Mouse (Mus musculus): ENCODE data around the gene Wfdc5. TPM values are rescaled to one million over a fixed set of nuclear protein-coding genes. Genes with fewer than 3 reads are reported as not detected.

Wfdc5 gene
- polyA plus RNA-seq, 1 experiment from 2014 or later: not detected

DNA sequence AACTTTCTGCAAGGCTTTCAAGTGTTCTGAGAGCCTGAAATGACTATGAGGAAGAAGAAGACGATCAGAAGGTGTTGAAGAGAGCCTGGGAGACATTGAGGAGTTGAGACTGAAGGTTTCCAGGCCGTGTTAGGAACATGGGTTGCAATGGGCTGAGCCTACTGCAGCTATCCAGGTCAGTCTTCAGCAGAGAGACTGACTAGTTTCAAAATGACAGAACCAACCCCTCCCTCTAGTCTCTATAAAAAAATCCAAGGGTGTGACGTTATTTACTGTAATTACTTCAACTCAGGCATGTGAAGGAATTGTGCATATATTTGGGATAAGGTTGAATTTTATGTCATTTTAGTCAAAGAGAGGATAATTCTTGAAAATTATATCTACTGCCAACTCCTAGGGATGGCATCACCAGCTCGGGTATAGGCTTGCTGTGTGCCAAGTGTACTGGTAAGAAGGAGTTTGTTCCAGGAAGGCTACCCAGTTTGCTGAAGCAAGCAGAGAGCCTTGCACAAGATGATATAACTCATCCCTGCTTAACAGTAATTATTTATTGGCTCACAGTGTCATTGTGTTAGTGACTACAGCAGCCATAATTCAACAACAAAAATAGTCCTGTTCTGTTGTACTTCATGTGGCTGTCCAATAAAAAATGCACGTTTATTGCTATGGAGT lies 12.6 kb upstream of the Wfdc5 start:
- 48% methylated on average over 5 of the region's 5 CpGs for WGBS (ENCODE audit: insufficient replicate concordance)
- no peaks in the 10 kb centered on the region for H3K27me3 ChIP-seq
- ATAC-seq (ENCODE audit: insufficient read depth): no peak

DNA sequence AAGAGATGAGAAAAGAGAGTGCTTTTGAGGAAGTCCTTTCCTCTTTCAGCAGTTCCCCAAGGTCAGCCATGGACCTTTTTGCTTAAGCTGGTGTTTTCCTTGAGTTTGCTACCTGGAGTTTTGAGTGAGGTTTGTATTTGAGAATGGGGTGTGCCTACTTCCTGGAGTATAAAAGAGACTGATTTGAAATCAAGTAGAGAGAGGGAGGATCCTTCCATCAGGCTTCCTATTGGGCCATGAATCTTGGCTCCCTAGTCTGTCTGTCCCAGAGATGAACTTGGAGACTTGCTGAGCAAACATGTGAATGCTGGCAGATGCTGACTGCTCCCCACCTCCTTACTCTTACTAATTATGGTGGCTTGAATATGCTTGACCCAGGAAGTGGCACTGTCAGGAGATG lies 9.7 kb upstream of the Wfdc5 start:
- Histone ChIP-seq H3K27me3 (no peaks in the 10 kb centered on the region), H3K27ac (replicated peaks) (no peak overlapping the region), H3K9me3 (replicated peaks) (no peaks in the 10 kb centered on the region), H3K4me1 (replicated peaks) (no peaks in the 10 kb centered on the region), H3K9ac (no peak overlapping the region), H3K36me3 (replicated peaks) (no peaks in the 10 kb centered on the region), H3K4me3 (replicated peaks) (no peak overlapping the region), H3K4me2 (no peak overlapping the region)
- ATAC-seq (ENCODE audit: insufficient read depth): no peak

More for the DNA sequence above, 12.6 kb upstream of the Wfdc5 start:
- no peak overlapping the region for H3K9ac ChIP-seq
- no peak overlapping the region for H3K4me3 ChIP-seq (replicated peaks)
- H3K4me2 ChIP-seq: no peak overlapping the region
- H3K36me3 ChIP-seq (replicated peaks): no peaks in the 10 kb centered on the region
- H3K9me3 ChIP-seq (replicated peaks): no peaks in the 10 kb centered on the region
- H3K4me1 ChIP-seq (replicated peaks): no peaks in the 10 kb centered on the region
- no peak overlapping the region for H3K27ac ChIP-seq (replicated peaks)

DNA sequence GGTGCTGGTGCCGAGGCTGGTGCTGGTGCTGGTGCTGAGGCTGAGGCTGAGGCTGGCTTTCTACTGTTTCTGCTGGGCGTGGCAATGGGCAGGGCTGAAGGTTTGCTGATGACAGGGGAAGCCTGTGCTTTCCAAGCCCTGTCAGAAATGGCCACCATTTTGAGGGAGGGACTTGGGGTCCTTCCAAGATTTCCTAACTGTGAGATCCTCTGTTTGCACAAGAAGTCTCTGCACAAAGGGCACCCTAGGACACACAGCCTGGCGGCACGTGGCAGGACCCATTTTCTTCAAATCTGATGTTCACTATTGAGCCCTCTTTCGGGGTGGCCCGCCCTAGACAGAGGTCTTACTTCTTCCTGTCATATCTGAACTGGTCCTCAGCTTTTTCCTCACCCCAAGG lies 8.0 kb upstream of the Wfdc5 start, which contains the start of gene Wfdc12:
TSS of gene Wfdc12 (minus strand) at position 33 of the 400 bp plus-strand sequence.
- Histone ChIP-seq H3K9me3 (replicated peaks) (no peaks in the 10 kb centered on the region), H3K27ac (replicated peaks) (no peak within 1 kb of the TSS), H3K27me3 (no peaks in the 10 kb centered on the region), H3K4me2 (no peak within 1 kb of the TSS), H3K36me3 (replicated peaks) (no peaks in the 10 kb centered on the region), H3K4me1 (replicated peaks) (no peaks in the 10 kb centered on the region), H3K9ac (no peak within 1 kb of the TSS), H3K4me3 (replicated peaks) (no peak within 1 kb of the TSS)
- no peak for ATAC-seq (ENCODE audit: insufficient read depth)
- WGBS (ENCODE audit: insufficient replicate concordance): 69% methylated on average over 6 of the region's 6 CpGs

DNA sequence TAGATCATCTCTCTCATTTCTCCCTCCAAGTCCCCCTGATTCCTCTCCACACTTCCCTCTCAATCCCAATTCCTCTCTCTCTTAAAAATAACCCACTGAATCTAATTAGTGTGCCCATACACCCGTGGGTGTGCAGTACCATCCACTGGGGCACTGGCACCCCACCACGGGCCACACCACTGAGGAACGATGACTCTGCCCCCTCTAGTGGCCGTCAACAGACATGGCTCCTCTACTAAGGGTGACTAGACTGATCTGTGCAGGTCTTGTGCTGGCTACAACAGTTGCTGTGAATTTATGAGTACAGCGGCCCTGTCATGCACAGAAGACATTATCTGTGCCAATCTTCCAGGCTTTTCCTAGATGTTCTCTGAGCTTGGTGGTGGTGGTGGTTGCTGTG lies 6.2 kb upstream of the Wfdc5 start:
- no peak for ATAC-seq (ENCODE audit: insufficient read depth)
- Histone ChIP-seq H3K4me3 (replicated peaks) (no peak overlapping the region), H3K27me3 (no peaks in the 10 kb centered on the region), H3K36me3 (replicated peaks) (no peaks in the 10 kb centered on the region), H3K4me1 (replicated peaks) (no peaks in the 10 kb centered on the region), H3K27ac (replicated peaks) (no peak overlapping the region), H3K9ac (no peak overlapping the region), H3K4me2 (no peak overlapping the region), H3K9me3 (replicated peaks) (no peaks in the 10 kb centered on the region)
- 18% methylated on average over 5 of the region's 5 CpGs for WGBS (ENCODE audit: insufficient replicate concordance)

DNA sequence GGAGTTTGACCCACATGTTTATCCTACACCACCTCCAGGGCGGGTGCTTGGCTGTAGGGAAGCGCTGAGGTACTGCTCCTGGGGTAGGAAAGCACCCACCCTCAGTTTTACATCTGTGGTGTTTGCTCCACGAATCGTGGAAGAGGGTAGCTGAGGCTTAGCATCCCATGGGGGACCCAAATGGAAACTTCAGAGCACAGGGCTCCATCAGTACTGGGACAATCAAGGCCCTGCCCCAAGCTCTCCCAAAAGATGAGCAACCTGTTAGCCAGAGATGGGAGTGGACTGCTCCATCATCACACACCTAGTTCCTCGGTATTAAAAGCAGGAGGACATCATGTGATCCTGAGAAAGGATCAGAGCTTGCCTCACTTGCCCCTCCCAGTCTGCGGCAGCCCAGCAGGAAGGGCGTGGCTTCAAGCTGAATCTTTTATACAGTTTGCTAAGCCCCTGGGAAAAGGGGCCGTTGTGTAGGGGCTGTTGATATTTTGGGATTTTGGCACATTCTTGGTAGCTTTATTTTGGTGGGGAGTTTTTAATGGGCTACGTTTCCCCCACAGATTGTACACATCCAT lies 1.7 kb upstream of the Wfdc5 start:
- WGBS (ENCODE audit: insufficient replicate concordance): 29% methylated on average over 9 of the region's 9 CpGs
- H3K9ac ChIP-seq: no peak overlapping the region
- no peaks in the 10 kb centered on the region for H3K36me3 ChIP-seq (replicated peaks)
- no peaks in the 10 kb centered on the region for H3K9me3 ChIP-seq (replicated peaks)
- no peak overlapping the region for H3K27ac ChIP-seq (replicated peaks)
- no peak for ATAC-seq (ENCODE audit: insufficient read depth)
- no peaks in the 10 kb centered on the region for H3K27me3 ChIP-seq
- H3K4me1 ChIP-seq (replicated peaks): no peaks in the 10 kb centered on the region
- no peak overlapping the region for H3K4me3 ChIP-seq (replicated peaks)
- no peak overlapping the region for H3K4me2 ChIP-seq

DNA sequence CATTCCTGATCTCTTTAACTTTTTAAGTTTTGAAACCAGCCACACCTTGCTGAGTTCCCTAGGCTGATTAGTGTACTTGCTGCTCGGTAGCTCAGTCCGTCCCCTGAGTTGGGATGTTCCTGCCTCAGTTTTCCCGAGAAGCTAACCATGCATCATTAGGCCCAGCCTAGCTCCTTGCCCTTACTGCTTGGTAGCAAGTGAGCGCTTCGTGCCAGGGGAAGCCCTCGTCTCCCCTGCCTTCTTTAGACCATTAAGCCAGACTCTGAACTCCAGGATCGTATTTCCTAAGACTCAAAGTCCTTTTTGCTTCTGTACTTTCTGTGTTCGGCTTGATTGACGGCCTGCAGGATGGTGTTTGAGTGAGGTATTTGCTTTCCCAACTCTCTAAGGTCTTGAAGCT lies 798 bp upstream of the Wfdc5 start:
- Histone ChIP-seq H3K27me3 (no peaks in the 10 kb centered on the region), H3K4me1 (replicated peaks) (no peaks in the 10 kb centered on the region), H3K4me2 (no peak overlapping the region), H3K9ac (no peak overlapping the region), H3K27ac (replicated peaks) (no peak overlapping the region), H3K9me3 (replicated peaks) (no peaks in the 10 kb centered on the region), H3K36me3 (replicated peaks) (no peaks in the 10 kb centered on the region), H3K4me3 (replicated peaks) (no peak overlapping the region)
- ATAC-seq (ENCODE audit: insufficient read depth): no peak
- 55% methylated on average over 9 of the region's 9 CpGs for WGBS (ENCODE audit: insufficient replicate concordance)

DNA sequence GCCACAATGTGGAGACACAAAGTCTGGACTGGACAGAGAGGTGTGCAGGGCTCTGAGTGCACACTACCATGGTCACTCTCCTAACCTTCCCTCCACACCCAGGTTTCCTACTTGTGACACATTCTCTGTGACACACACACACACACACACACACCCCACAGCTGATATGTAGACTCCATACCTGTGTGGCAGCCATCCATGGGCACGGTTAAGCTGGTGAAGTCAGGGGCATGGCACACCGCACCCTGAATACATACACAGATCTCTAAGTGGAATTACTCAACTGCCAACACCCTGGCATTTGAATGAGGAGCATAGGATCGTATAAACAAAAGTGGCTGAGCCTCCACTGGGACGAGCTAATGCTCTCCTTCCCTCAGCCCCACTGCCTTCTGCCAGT lies 1.8 kb downstream of the Wfdc5 start:
- no peak for ATAC-seq (ENCODE audit: insufficient read depth)
- H3K9me3 ChIP-seq (replicated peaks): no peaks in the 10 kb centered on the region
- WGBS (ENCODE audit: insufficient replicate concordance): 67% methylated on average over 4 of the region's 4 CpGs
- no peaks in the 10 kb centered on the region for H3K4me1 ChIP-seq (replicated peaks)
- H3K9ac ChIP-seq: no peak overlapping the region
- H3K4me2 ChIP-seq: no peak overlapping the region
- H3K36me3 ChIP-seq (replicated peaks): no peaks in the 10 kb centered on the region
- no peaks in the 10 kb centered on the region for H3K27me3 ChIP-seq
- no peak overlapping the region for H3K4me3 ChIP-seq (replicated peaks)
- no peak overlapping the region for H3K27ac ChIP-seq (replicated peaks)

DNA sequence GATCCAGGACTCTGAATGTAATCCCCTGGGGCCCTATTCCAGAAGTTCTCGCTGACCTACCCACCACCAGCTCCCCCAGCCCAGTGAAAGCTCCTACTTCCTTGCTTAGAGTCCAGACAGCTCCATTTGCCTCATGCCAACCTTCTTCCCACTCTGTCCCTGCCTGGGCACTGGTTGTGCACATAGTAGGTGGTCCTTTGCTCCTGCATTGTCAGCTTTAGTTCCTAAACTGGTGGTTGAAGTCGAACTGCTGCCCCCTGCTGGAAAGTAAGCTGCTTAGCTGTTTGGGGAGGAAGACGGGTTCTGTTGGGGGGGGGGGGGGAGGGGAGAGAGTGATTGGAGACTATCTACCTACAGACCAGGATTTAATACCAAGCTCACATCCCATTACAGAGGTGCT lies 2.4 kb downstream of the Wfdc5 start:
- Histone ChIP-seq H3K4me1 (replicated peaks) (no peaks in the 10 kb centered on the region), H3K27ac (replicated peaks) (no peak overlapping the region), H3K27me3 (no peaks in the 10 kb centered on the region), H3K36me3 (replicated peaks) (no peaks in the 10 kb centered on the region), H3K4me3 (replicated peaks) (no peak overlapping the region), H3K9ac (no peak overlapping the region), H3K4me2 (no peak overlapping the region), H3K9me3 (replicated peaks) (no peaks in the 10 kb centered on the region)
- no peak for ATAC-seq (ENCODE audit: insufficient read depth)
- 27% methylated on average over 3 of the region's 3 CpGs for WGBS (ENCODE audit: insufficient replicate concordance)

DNA sequence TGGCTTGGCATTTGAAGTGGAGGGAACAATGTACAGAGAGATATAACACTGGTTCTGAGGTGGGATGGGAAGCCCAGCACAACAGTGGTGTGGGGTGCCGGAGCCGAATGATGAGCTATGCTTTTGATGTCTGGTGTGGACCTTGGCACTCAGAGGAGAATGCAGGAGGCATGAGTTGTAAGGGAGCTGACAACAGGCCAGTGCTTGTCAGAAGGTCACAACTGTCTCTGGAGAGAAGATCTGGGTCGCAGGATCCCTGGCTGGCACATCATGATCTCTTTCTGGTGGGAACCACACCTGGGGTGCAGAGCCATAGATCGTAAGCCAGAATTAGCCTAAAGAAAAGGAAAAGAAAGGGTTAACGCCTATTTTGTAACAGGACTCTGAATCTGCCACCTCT lies 4.7 kb downstream of the Wfdc5 start:
- H3K27ac ChIP-seq (replicated peaks): no peak overlapping the region
- no peak overlapping the region for H3K4me3 ChIP-seq (replicated peaks)
- ATAC-seq (ENCODE audit: insufficient read depth): no peak
- H3K4me1 ChIP-seq (replicated peaks): no peaks in the 10 kb centered on the region
- H3K36me3 ChIP-seq (replicated peaks): no peaks in the 10 kb centered on the region
- 70% methylated on average over 5 of the region's 5 CpGs for WGBS (ENCODE audit: insufficient replicate concordance)
- peaks cover 9% of the 10 kb centered on the region for H3K27me3 ChIP-seq
- no peak overlapping the region for H3K4me2 ChIP-seq
- H3K9me3 ChIP-seq (replicated peaks): no peaks in the 10 kb centered on the region
- H3K9ac ChIP-seq: no peak overlapping the region

DNA sequence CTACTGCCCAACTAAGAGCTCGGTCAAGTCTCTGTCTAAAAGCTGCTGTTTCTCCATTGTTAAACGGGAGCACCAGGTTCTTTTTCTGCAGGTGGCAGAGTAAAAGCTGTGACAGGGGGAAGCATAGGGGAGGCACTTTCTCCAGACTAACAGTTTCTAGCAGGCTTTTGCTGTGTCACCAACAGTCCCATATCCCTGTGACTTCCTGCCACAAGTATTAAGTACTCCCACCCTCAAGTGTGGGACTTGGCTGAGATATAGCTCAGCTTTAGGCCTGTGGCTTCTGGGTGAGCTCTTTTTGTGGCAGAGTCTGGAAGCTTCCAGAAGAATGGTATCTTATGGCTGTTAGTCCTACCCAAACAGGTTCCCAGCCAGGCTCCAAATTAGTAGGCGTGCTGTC lies 6.7 kb downstream of the Wfdc5 start:
- no peak for ATAC-seq (ENCODE audit: insufficient read depth)
- Histone ChIP-seq H3K27me3 (peaks cover 27% of the 10 kb centered on the region), H3K27ac (replicated peaks) (no peak overlapping the region), H3K4me3 (replicated peaks) (no peak overlapping the region), H3K4me2 (no peak overlapping the region), H3K36me3 (replicated peaks) (no peaks in the 10 kb centered on the region), H3K9me3 (replicated peaks) (no peaks in the 10 kb centered on the region), H3K4me1 (replicated peaks) (no peaks in the 10 kb centered on the region), H3K9ac (no peak overlapping the region)
- WGBS (ENCODE audit: insufficient replicate concordance): 40% methylated on average over 3 of the region's 3 CpGs

DNA sequence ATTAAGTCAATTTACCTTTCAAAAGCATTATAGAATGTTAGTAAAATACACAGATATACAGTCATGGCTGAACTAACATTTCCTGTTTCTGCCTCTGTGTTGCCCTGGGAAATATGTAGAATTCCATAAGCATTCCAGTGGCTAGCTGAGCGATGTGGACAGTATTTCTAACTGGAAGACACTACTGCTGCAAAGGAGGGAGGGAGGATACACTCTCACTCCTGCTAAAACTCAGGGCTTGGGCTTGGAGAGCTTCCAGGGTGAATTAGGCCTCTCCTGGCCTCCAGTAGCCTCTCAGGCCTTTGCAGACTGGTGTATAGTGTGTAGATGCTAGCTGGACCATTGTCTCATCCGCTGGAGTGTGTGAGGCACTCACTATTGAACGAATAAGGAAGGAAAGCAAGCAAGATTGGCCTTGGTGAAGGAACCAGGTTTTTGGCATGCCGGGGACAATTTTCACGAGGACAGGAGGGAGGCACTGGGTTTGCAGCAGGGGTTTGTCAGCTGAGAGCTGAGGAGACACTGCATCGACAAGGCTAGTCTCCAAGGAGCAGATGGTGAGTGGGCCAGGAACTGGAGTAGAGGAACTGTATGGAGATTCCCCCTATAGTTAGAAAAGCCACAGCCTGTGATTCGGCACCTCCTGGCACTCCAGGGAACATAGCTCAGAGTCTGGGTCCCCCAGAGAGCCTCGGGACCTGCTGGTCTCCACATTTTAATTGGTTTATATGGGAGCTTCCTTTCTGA lies 7.7 kb downstream of the Wfdc5 start:
- H3K36me3 ChIP-seq (replicated peaks): no peaks in the 10 kb centered on the region
- H3K9me3 ChIP-seq (replicated peaks): no peaks in the 10 kb centered on the region
- H3K4me3 ChIP-seq (replicated peaks): no peak overlapping the region
- H3K4me2 ChIP-seq: no peak overlapping the region
- ATAC-seq (ENCODE audit: insufficient read depth): no peak
- peaks cover 37% of the 10 kb centered on the region for H3K27me3 ChIP-seq
- H3K9ac ChIP-seq: no peak overlapping the region
- no peak overlapping the region for H3K27ac ChIP-seq (replicated peaks)
- WGBS (ENCODE audit: insufficient replicate concordance): 49% methylated on average over 8 of the region's 8 CpGs
- H3K4me1 ChIP-seq (replicated peaks): no peaks in the 10 kb centered on the region
